Mouse (Mus musculus) forebrain, postnatal 0 days (tissue): ENCODE data around the gene Gm20834. TPM values are rescaled to one million over a fixed set of nuclear protein-coding genes. Genes with fewer than 3 reads are reported as not detected.
"Not testable (repeated sequence)": the region's sequence is repeated elsewhere in the genome, so short reads cannot be mapped to it uniquely, and the experiment has no call there.

Experiments used
- ATAC-seq: fragments of 200-750 bp; cut with Nextera tagmentation; 2 replicates; pipeline ENCODE4 v1.8.0; 2017; ENCODE audit warnings: mild to moderate bottlenecking, moderate library complexity
- DNase-seq: peaks from one replicate; pipeline ENCODE4 v3.0.0-alpha.2; 2015
- H3K27ac ChIP-seq: fragments of 300-500 bp; sonication (generic); 2 replicates; pipeline ENCODE4 v1.5.1; 2014; ENCODE audit warnings: low read depth, mild to moderate bottlenecking, antibody characterized with exemption, low read length, moderate library complexity, mixed read lengths
- H3K27me3 ChIP-seq: fragments of 300-500 bp; sonication (generic); 2 replicates; pipeline ENCODE4 v1.6.1; 2014; ENCODE audit warnings: mild to moderate bottlenecking, low read length, mixed read lengths; ENCODE audit not compliant: insufficient read depth
- H3K36me3 ChIP-seq: fragments of 300-500 bp; sonication (generic); 2 replicates; pipeline ENCODE4 v1.6.1; 2014; ENCODE audit warnings: mild to moderate bottlenecking, moderate library complexity; ENCODE audit not compliant: insufficient read depth
- H3K4me1 ChIP-seq: fragments of 300-500 bp; sonication (generic); 2 replicates; pipeline ENCODE4 v1.6.1; 2014; ENCODE audit warnings: antibody characterized with exemption; ENCODE audit not compliant: insufficient read depth
- H3K4me2 ChIP-seq: fragments of 300-500 bp; sonication (generic); 2 replicates; pipeline ENCODE4 v1.6.1; 2014; ENCODE audit warnings: low read depth, mild to moderate bottlenecking, moderate library complexity
- H3K4me3 ChIP-seq: fragments of 300-500 bp; sonication (generic); 2 replicates; pipeline ENCODE4 v1.5.1; 2014; ENCODE audit warnings: low read depth, low read length, mixed read lengths
- H3K9ac ChIP-seq: fragments of 300-500 bp; sonication (generic); 2 replicates; pipeline ENCODE4 v1.6.1; 2014; ENCODE audit warnings: mild to moderate bottlenecking
- H3K9me3 ChIP-seq: fragments of 300-500 bp; sonication (generic); 2 replicates; pipeline ENCODE4 v1.6.1; 2016; ENCODE audit warnings: low read length
- WGBS: fragments of 180-500 bp; shearing (Covaris S2); extraction: QIAGEN DNeasy Blood & Tissue Kit; methylation state at CpG from one replicate; pipeline ENCODE4 v1.1.7; 2014; 5-methylcytosine and 5-hydroxymethylcytosine counted together
- polyA plus RNA-seq: library from polyadenylated mRNA; unstranded; fragments of >200 nt; fragmentation: Nextera tagmentation; extraction: Ambion mirVana; gene quantifications from 2 replicates; pipeline ENCODE4 v1.2.1, GENCODE M21; 2015
- total RNA-seq: library from RNA; depleted of rRNA; stranded (reverse); fragments of >200 nt; gene quantifications from 2 replicates; pipeline ENCODE4 v1.2.3, GENCODE M21; 2014; rRNA removed

The Gm20834 gene
- not detected in 2 replicates for total RNA-seq
- not detected in 2 replicates for polyA plus RNA-seq

DNA sequence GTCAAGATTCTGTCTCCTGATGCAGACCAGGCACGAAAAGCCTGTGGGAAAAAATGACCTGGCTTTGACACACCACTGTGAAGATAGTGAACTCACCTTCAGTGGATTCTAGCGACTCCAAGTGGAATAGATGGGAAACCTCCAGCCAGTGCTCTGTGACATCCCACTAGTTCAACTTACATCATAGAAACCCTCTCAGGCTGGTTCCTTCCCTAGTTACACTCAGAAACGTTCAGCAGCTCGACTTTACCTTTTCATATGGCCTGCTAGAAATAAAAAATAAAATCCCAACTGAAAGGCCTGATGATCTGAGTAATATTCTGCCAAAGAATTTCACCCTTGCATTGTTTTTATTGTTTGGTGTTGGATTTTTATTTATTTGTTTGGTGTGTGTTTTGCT is at the start of gene Gm20834:
Gene Gm20834 (minus strand): TSS at position 101 of the 400 bp plus-strand sequence.
- not testable (repeated sequence) for H3K4me1 ChIP-seq, H3K4me3 ChIP-seq, H3K27ac ChIP-seq, H3K4me2 ChIP-seq, H3K27me3 ChIP-seq, H3K9ac ChIP-seq, H3K9me3 ChIP-seq, ATAC-seq, H3K36me3 ChIP-seq, DNase-seq
- WGBS = 52% methylated on average over 4 of the region's 4 CpGs

Other genes starting within 250 kb of the Gm20834 start
- gene Gm21310, start 177.4 kb downstream of the Gm20834 start, total RNA-seq = not detected in 2 replicates
- not detected in 2 replicates for gene Gm21310, start 177.4 kb downstream of the Gm20834 start, polyA plus RNA-seq
- gene Gm28510, start 88.1 kb upstream of the Gm20834 start, total RNA-seq = not detected in 2 replicates
- not detected in 2 replicates for gene Gm28510, start 88.1 kb upstream of the Gm20834 start, polyA plus RNA-seq
- not detected in 2 replicates for gene Gm20737, start 211.5 kb upstream of the Gm20834 start, total RNA-seq
- not detected in 2 replicates for gene Gm20737, start 211.5 kb upstream of the Gm20834 start, polyA plus RNA-seq
- not detected in 2 replicates for gene Gm21775, start 228.9 kb upstream of the Gm20834 start, total RNA-seq
- not detected in 2 replicates for gene Gm21775, start 228.9 kb upstream of the Gm20834 start, polyA plus RNA-seq